Mouse (Mus musculus) embryonic facial prominence, embryonic 12.5 days (tissue): ENCODE data around the gene Cdc42bpa. TPM values are rescaled to one million over a fixed set of nuclear protein-coding genes. Genes with fewer than 3 reads are reported as not detected.

Experiments used
- ATAC-seq: fragments of 200-750 bp; cut with Nextera tagmentation; 2 replicates; pipeline ENCODE4 v1.8.0; 2017; ENCODE audit not compliant: insufficient number of reproducible peaks, insufficient read depth, low FRiP score, low TSS enrichment
- H3K27ac ChIP-seq: fragments of 300-500 bp; sonication (generic); 2 replicates; pipeline ENCODE4 v1.5.1; 2016; ENCODE audit warnings: mild to moderate bottlenecking
- H3K27me3 ChIP-seq: fragments of 300-500 bp; sonication (generic); 2 replicates; pipeline ENCODE4 v1.6.1; 2016; ENCODE audit warnings: mild to moderate bottlenecking, moderate library complexity
- H3K36me3 ChIP-seq: fragments of 300-500 bp; sonication (generic); 2 replicates; pipeline ENCODE4 v1.6.1; 2016; ENCODE audit warnings: mild to moderate bottlenecking
- H3K4me1 ChIP-seq: fragments of 300-500 bp; sonication (generic); 2 replicates; pipeline ENCODE4 v1.6.1; 2016
- H3K4me2 ChIP-seq: fragments of 300-500 bp; sonication (generic); replicated peaks from 2 replicates; pipeline ENCODE4 v1.6.1; 2016; ENCODE audit warnings: mild to moderate bottlenecking, moderate library complexity
- H3K4me3 ChIP-seq: fragments of 300-500 bp; sonication (generic); 2 replicates; pipeline ENCODE4 v1.5.1; 2016; ENCODE audit warnings: mild to moderate bottlenecking
- H3K9ac ChIP-seq: fragments of 300-500 bp; sonication (generic); 2 replicates; pipeline ENCODE4 v1.6.1; 2016; ENCODE audit warnings: mild to moderate bottlenecking, moderate library complexity
- H3K9me3 ChIP-seq: fragments of 300-500 bp; sonication (generic); 2 replicates; pipeline ENCODE4 v1.6.1; 2016; ENCODE audit warnings: mild to moderate bottlenecking, moderate library complexity
- WGBS: fragments of 180-500 bp; shearing (Covaris S2); methylation state at CpG from one replicate; pipeline ENCODE4 v1.1.7; 2016; 5-methylcytosine and 5-hydroxymethylcytosine counted together
- polyA plus RNA-seq: library from polyadenylated mRNA; unstranded; fragments of >200 nt; fragmentation: Nextera tagmentation; extraction: Ambion mirVana; gene quantifications from 2 replicates; pipeline ENCODE4 v1.2.1, GENCODE M21; 2016

The Cdc42bpa gene
- polyA plus RNA-seq, 1 experiment from 2014 or later: 20.2 TPM

DNA sequence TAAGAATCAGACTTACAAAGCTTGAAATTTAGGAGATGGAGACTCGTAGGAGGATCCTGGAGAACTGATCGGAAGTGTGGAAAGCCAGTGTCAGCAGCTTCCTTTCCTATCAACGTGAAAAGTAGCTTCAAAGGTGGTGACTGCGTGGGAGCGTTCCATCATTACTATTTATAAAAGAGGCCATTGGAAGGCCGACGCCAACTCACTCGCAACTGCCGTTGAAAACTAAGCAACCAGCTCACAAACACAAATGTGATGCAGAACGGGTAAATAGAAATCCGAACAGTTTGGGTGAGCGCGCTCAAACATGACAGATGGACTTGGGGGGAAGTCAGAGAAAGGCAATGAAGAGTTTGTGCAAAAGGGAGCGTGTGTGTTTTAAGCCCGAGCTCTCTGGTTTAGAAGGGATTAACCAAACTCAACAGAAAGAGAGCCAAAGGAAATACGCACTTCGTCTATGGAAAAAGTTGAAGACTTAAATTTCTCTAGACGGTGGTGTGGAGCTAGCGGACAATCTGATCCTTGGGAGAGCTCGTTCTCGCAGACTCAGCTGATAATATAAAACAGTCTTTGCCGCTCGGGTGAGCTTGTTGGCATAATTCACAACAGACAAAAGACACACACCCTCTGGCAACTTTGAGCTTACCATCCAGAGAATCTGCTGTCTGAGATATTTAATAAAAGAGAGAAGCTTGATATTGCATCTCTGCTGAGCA, 20.0 kb upstream of the Cdc42bpa start:
- no peak overlapping the region for H3K9ac ChIP-seq
- no peak overlapping the region for H3K4me2 ChIP-seq
- no peak for ATAC-seq
- no peaks in the 10 kb centered on the region for H3K36me3 ChIP-seq
- H3K4me1 ChIP-seq: no peaks in the 10 kb centered on the region; the same call in 1 of the 2 replicates
- H3K9me3 ChIP-seq: no peaks in the 10 kb centered on the region
- no peaks in the 10 kb centered on the region for H3K27me3 ChIP-seq
- H3K27ac ChIP-seq: 0 out of 2 replicates have a peak overlapping the region, but pooled peaks have one; percentile 4
- 68% methylated on average over 23 of the region's 23 CpGs for WGBS
- no peak overlapping the region for H3K4me3 ChIP-seq

DNA sequence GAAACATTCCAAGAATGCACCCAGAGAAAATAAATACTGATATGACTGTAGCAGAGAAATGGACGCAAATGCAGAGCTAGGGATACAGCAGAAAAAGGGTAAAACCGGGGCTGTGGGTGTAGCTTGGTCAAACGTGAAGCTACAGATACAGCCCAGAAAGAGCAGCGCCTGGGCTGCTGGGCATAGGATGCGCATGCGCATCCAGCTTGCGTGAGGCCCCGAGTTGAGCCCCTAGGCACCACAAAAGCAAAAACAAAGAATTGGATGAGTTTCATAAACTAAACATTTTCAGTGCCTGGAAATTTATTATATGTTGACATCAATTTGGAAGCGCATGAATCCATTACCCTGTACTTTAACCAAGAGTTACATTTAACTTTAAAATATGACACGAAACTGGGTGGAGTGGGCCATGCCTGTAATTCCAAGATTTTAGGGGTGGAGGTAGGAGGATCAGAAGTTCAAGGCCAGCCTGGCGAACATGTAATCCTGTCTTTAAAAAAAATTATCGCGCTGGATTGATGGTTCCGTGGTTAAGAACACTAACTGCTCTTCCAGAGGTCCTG, 19.4 kb upstream of the Cdc42bpa start:
- Histone ChIP-seq H3K4me1 (no peaks in the 10 kb centered on the region; the same call in 1 of the 2 replicates), H3K36me3 (no peaks in the 10 kb centered on the region), H3K9ac (no peak overlapping the region), H3K27ac (peak overlapping the region; percentile 58; the same call in 1 of the 2 replicates), H3K4me3 (no peak overlapping the region), H3K9me3 (no peaks in the 10 kb centered on the region), H3K4me2 (no peak overlapping the region), H3K27me3 (no peaks in the 10 kb centered on the region)
- ATAC-seq: no peak
- 82% methylated on average over 14 of the region's 14 CpGs for whole genome bisulfite sequencing

DNA sequence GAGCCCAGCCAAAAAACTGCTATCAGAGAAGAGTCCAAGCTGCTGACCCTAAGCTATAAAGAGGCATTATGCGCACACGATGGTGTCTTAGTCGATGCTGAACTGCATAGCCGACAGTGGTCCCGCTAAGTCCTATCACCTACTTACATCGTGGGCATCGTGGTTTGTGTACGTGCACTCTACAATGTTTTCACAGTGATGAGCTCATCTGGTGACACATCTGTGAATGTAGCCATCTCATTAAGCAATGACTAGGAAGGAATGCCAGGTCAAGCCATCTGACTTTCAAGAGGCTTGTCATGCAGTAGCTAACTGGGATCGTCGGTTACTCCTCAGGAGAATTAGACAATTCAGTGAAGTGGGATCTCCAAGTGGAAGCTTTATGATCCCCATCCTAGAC, 15.3 kb upstream of the Cdc42bpa start:
- Histone ChIP-seq H3K27ac (no peak overlapping the region), H3K4me3 (no peak overlapping the region), H3K27me3 (no peaks in the 10 kb centered on the region), H3K36me3 (no peaks in the 10 kb centered on the region), H3K4me2 (no peak overlapping the region), H3K4me1 (peaks cover 8% of the 10 kb centered on the region; the same call in 1 of the 2 replicates), H3K9me3 (no peaks in the 10 kb centered on the region), H3K9ac (no peak overlapping the region)
- WGBS: 92% methylated on average over 10 of the region's 10 CpGs
- ATAC-seq: no peak

DNA sequence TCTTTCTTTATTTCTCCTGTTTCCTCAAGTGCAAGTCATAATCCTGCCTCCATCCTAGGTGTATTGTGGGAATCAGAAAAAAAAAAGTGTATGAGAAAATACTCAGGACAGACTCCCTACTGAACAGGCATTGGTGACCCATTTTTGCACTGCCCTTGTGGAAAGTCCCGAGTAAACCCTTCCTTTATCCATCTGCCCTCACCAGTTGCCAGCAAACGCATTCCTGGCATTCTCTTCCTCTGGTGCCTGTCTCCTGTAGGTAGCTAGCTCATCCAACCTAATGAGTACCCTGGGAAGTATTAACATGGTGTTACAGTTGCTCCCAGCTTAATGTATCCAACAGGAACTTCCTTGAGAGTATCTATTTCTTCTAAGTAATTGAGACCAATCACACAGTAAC, 13.7 kb upstream of the Cdc42bpa start:
- no peak overlapping the region for H3K9ac ChIP-seq
- H3K27me3 ChIP-seq: no peaks in the 10 kb centered on the region
- no peaks in the 10 kb centered on the region for H3K9me3 ChIP-seq
- no peak overlapping the region for H3K4me3 ChIP-seq
- H3K4me1 ChIP-seq: peaks cover 8% of the 10 kb centered on the region; the same call in 1 of the 2 replicates
- WGBS: 46% methylated on average over 2 of the region's 2 CpGs
- no peak overlapping the region for H3K27ac ChIP-seq
- H3K36me3 ChIP-seq: no peaks in the 10 kb centered on the region
- no peak for ATAC-seq
- H3K4me2 ChIP-seq: no peak overlapping the region

DNA sequence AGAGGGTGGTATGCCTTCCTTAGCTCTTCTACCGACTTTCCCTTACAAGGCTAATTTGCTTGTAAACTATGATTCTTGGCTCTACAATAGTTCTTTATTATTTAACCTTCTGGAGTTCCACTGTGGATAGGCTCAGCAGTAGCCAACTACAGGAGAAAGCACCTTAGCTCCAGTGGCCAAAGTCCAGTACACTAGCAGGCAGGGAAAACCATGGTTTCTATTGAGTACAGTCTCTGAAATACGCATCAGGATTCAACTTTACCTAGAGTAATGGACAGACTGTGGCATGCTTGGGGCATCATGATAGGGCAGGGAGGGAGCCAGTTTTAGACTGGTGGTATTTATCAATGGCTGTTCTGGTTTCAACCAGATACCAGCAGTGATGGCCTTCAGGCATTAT, 12.6 kb upstream of the Cdc42bpa start:
- Histone ChIP-seq H3K27me3 (no peaks in the 10 kb centered on the region), H3K4me1 (peaks cover 8% of the 10 kb centered on the region; the same call in 1 of the 2 replicates), H3K9ac (no peak overlapping the region), H3K4me2 (no peak overlapping the region), H3K4me3 (no peak overlapping the region), H3K9me3 (no peaks in the 10 kb centered on the region), H3K27ac (no peak overlapping the region), H3K36me3 (no peaks in the 10 kb centered on the region)
- WGBS: 82% methylated on average over 2 of the region's 2 CpGs
- ATAC-seq: no peak

DNA sequence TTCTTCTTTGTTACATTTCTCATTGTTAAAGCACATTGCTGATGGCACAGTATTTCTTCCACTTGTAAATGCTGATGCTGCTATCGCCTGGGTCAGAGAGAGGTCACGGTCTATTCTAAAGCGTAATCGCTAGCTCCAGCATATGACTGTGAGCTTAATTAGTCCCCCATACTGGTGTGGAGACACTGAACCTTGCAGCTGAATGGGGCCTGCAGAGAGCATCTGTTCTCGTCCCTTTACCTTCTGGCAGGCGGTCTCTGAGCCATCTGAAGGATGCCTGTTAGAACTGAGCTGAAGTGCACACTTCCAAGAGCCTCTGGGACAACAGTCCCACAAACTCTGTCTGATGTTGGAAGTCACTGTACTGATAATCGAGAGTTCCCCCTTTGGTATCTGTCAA, 8.7 kb upstream of the Cdc42bpa start:
- H3K4me1 ChIP-seq: peaks cover 8% of the 10 kb centered on the region; the same call in 1 of the 2 replicates
- WGBS: 58% methylated on average over 7 of the region's 7 CpGs
- H3K9me3 ChIP-seq: no peaks in the 10 kb centered on the region
- no peak overlapping the region for H3K4me2 ChIP-seq
- no peak overlapping the region for H3K4me3 ChIP-seq
- H3K27ac ChIP-seq: no peak overlapping the region
- H3K9ac ChIP-seq: no peak overlapping the region
- H3K36me3 ChIP-seq: no peaks in the 10 kb centered on the region
- H3K27me3 ChIP-seq: no peaks in the 10 kb centered on the region
- no peak for ATAC-seq

DNA sequence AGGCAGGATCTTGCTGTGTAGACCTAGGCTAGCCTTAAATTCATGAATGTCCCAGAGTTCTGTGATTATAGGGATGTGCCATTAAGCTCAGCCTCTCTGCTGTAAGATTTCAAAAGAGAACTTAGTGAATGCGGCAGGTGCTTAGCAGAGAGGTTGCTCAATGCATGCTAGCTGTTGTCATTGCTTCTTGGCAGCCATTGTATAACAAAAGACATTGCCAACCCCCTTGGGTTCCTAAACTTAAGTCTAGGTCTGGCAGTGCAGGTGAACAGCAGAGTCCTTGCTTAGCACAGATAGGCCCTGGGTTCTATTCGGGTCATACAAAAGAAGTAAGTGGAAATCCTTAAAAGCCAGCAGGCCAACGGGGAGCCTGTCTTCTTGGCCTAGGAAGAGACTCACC, 7.0 kb upstream of the Cdc42bpa start:
- no peak overlapping the region for H3K4me3 ChIP-seq
- no peaks in the 10 kb centered on the region for H3K9me3 ChIP-seq
- H3K36me3 ChIP-seq: no peaks in the 10 kb centered on the region
- no peak overlapping the region for H3K4me2 ChIP-seq
- no peak for ATAC-seq
- H3K27me3 ChIP-seq: no peaks in the 10 kb centered on the region
- 76% methylated on average over 3 of the region's 3 CpGs for WGBS
- no peaks in the 10 kb centered on the region for H3K4me1 ChIP-seq
- no peak overlapping the region for H3K27ac ChIP-seq
- no peak overlapping the region for H3K9ac ChIP-seq

DNA sequence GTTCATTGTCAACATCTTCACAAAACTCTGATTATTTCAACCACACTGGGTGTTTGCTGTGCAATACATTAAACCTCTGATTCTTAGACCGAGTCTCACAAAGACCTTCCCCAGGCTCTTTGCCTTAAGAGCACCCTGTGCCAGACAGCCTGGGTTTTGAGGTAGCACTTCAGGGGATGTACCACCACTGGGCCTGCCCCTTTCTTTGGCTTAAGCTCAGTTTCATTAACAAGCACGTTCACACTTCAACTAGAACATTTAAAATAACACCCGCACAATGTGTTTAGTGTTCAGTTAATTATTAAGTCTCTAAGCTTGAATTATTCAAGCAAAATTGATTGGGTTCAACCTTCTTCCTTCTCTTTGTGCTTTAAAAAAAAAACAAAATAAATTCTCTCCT, 2.8 kb upstream of the Cdc42bpa start:
- no peaks in the 10 kb centered on the region for H3K9me3 ChIP-seq
- no peak overlapping the region for H3K27ac ChIP-seq
- no peak overlapping the region for H3K4me2 ChIP-seq
- no peak overlapping the region for H3K9ac ChIP-seq
- H3K36me3 ChIP-seq: no peaks in the 10 kb centered on the region
- no peak overlapping the region for H3K4me3 ChIP-seq
- peaks cover 21% of the 10 kb centered on the region for H3K4me1 ChIP-seq
- H3K27me3 ChIP-seq: no peaks in the 10 kb centered on the region
- WGBS: 73% methylated on average over 3 of the region's 3 CpGs
- ATAC-seq: no peak

DNA sequence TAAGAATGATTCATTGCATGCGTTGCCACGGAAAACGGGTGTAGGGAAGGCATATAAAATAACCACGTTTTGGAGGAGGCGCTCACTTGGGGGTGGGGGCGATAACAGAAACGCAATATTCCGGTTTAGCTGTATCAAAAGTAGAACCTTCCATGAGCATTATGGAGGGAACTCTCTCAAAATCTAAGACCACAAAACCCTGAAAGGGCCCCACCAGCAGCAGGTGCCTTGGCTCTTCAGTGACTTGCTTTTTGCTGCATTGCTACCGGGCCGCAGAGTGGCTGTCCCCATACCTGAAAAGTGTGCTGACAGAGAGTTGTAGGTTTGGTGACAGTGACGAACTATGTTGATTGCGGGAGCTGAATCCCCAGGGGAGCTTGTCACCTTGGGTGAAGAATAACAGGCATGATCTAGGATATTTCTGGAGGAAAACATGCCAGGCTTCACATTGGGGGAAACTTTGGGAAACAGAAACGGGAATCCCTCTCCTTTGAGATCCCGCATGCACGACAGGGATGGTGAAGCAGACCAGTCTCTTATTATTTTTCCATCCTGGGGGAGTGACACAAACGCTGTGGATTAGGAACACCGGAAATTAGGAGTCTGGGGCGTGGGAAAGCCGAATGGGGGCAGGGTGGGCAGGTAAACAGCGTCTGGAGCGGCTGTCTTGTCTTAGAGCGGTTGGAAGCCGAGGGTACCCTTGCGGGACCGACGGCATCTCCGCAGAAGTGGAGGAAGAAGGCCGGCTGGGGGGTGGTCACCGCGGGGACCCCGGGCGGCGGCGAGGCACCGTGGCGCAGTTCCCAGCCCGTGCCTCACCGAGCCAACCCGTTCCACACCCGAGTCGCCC, 1.2 kb upstream of the Cdc42bpa start:
- Histone ChIP-seq H3K4me1 (peaks cover 29% of the 10 kb centered on the region), H3K4me3 (peak overlapping the region; percentile 73), H3K27ac (peak overlapping the region; percentile 92), H3K9me3 (no peaks in the 10 kb centered on the region), H3K36me3 (no peaks in the 10 kb centered on the region), H3K27me3 (no peaks in the 10 kb centered on the region), H3K4me2 (peak overlapping the region; percentile 82), H3K9ac (peak overlapping the region; percentile 92)
- ATAC-seq: peak; percentile 62
- WGBS: 4% methylated on average over 31 of the region's 41 CpGs

DNA sequence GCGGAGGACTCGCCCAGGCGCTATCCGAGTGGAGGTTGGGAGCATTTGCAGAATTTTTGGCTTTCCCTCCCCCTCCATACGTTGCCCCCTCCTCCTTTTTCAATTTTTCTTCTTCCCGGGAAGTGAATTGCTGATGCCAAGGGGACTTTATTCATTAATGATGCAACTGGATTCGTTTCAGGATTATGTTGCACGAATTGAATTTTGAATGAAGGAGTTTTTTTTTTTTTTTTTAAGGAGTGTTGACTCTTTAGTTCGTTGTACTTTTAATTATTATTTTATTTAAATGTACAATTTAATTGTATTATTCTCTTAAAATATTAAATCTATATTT, 238 bp downstream of the Cdc42bpa start:
- peak overlapping the region; percentile 73 for H3K4me3 ChIP-seq
- H3K4me2 ChIP-seq: peak overlapping the region; percentile 82
- H3K9me3 ChIP-seq: no peaks in the 10 kb centered on the region
- peak overlapping the region; percentile 92 for H3K9ac ChIP-seq
- 0% methylated on average over 9 of the region's 9 CpGs for WGBS
- H3K27me3 ChIP-seq: no peaks in the 10 kb centered on the region
- peaks cover 29% of the 10 kb centered on the region for H3K4me1 ChIP-seq
- ATAC-seq: no peak
- no peaks in the 10 kb centered on the region for H3K36me3 ChIP-seq
- peak overlapping the region; percentile 92 for H3K27ac ChIP-seq

DNA sequence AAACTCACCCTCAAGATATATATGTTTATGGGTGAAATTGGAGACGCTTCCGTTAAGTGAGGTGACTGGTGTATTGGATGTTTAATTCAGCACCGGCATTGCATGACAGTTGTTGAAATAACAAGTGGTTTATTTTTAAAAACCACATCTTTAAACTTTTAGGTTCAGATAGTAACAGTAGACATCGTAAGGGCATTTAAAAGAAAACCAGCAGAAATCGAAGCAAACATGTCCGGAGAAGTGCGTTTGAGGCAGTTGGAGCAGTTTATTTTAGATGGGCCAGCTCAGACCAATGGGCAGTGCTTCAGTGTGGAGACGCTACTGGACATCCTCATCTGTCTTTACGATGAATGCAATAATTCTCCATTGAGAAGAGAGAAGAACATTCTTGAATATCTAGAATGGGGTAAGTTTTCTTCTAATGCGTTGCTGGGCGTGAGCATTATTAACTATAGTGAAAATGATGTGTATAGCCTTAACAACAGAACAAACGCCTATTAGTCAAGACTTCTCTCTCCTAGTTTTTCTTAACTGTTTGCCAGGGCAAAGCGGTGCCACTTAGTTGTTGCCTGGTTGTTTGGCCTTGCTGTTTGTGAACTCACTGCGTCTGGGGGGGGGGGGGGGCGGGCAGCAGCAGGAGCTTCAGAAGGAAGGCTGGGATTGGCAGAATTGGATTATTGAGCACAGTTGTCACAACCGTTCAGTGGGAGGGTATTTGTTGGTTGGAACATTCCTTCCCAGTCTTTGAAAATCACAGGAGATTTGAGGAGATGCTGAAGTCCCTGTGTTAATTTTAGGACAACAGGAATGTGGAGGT, 818 bp downstream of the Cdc42bpa start:
- 3% methylated on average over 16 of the region's 16 CpGs for WGBS
- no peak overlapping the region for H3K27ac ChIP-seq
- no peak for ATAC-seq
- no peaks in the 10 kb centered on the region for H3K36me3 ChIP-seq
- peaks cover 29% of the 10 kb centered on the region for H3K4me1 ChIP-seq
- H3K4me3 ChIP-seq: peak overlapping the region; percentile 73
- peak overlapping the region; percentile 50 for H3K9ac ChIP-seq
- H3K27me3 ChIP-seq: no peaks in the 10 kb centered on the region
- H3K4me2 ChIP-seq: peak overlapping the region; percentile 82
- H3K9me3 ChIP-seq: no peaks in the 10 kb centered on the region
